Mouse (Mus musculus) hindbrain, embryonic 10.5 days (tissue): ENCODE data around the gene Kif11. TPM values are rescaled to one million over a fixed set of nuclear protein-coding genes. Genes with fewer than 3 reads are reported as not detected.

ENCODE experiments used
- DNase-seq: peaks from one replicate; pipeline ENCODE4 v3.0.0-alpha.2; 2017; ENCODE audit warnings: low spot score
- H3K27ac ChIP-seq: fragments of 300-500 bp; sonication (generic); 2 replicates; pipeline ENCODE4 v1.5.1; 2016; ENCODE audit warnings: mild to moderate bottlenecking, moderate library complexity
- H3K27me3 ChIP-seq: fragments of 300-500 bp; sonication (generic); 2 replicates; pipeline ENCODE4 v1.6.1; 2016; ENCODE audit warnings: mild to moderate bottlenecking; ENCODE audit not compliant: poor library complexity, insufficient read depth, severe bottlenecking
- H3K36me3 ChIP-seq: fragments of 300-500 bp; sonication (generic); 2 replicates; pipeline ENCODE4 v1.6.1; 2016; ENCODE audit warnings: mild to moderate bottlenecking, moderate library complexity
- H3K4me1 ChIP-seq: fragments of 300-500 bp; sonication (generic); replicated peaks from 2 replicates; pipeline ENCODE4 v1.6.1; 2016; ENCODE audit warnings: mild to moderate bottlenecking
- H3K4me3 ChIP-seq: fragments of 300-500 bp; sonication (generic); 2 replicates; pipeline ENCODE4 v1.5.1; 2016; ENCODE audit warnings: mild to moderate bottlenecking, moderate library complexity
- H3K9me3 ChIP-seq: fragments of 300-500 bp; sonication (generic); 2 replicates; pipeline ENCODE4 v1.6.1; 2016; ENCODE audit warnings: mild to moderate bottlenecking, moderate library complexity
- WGBS: fragments of 180-500 bp; shearing (Covaris S2); methylation state at CpG from one replicate; pipeline ENCODE4 v1.1.7; 2016; 5-methylcytosine and 5-hydroxymethylcytosine counted together
- polyA plus RNA-seq: library from polyadenylated mRNA; unstranded; fragments of >200 nt; fragmentation: Nextera tagmentation; extraction: Ambion mirVana; gene quantifications from 2 replicates; pipeline ENCODE4 v1.2.1, GENCODE M21; 2016

Gene Kif11
- polyA plus RNA-seq, 1 experiment from 2014 or later: 60.1 TPM

GRCm38 (mm10) chr19:37391869-37392268, 15.7 kb downstream of the Kif11 start:
- WGBS: 97% methylated on average over 3 of the region's 3 CpGs
- no peak for DNase-seq
- Histone ChIP-seq H3K27me3 (no peaks in the 10 kb centered on the region), H3K36me3 (peaks cover 98% of the 10 kb centered on the region), H3K9me3 (no peaks in the 10 kb centered on the region), H3K27ac (no peak overlapping the region), H3K4me1 (no peaks in the 10 kb centered on the region), H3K4me3 (no peak overlapping the region)

GRCm38 (mm10) chr19:37396279-37396678, 20.1 kb downstream of the Kif11 start:
- Histone ChIP-seq H3K4me3 (no peak overlapping the region), H3K36me3 (peaks cover 99% of the 10 kb centered on the region), H3K4me1 (no peaks in the 10 kb centered on the region), H3K27ac (no peak overlapping the region), H3K9me3 (no peaks in the 10 kb centered on the region), H3K27me3 (no peaks in the 10 kb centered on the region)
- DNase-seq: no peak
- 94% methylated on average over 3 of the region's 3 CpGs for WGBS

GRCm38 (mm10) chr19:37400936-37401335, 24.7 kb downstream of the Kif11 start:
- WGBS: 81% methylated on average over 6 of the region's 6 CpGs
- no peak overlapping the region for H3K27ac ChIP-seq

GRCm38 (mm10) chr19:37418294-37418693, 42.1 kb downstream of the Kif11 start:
- WGBS: 94% methylated on average over 4 of the region's 4 CpGs
- Histone ChIP-seq H3K27me3 (no peaks in the 10 kb centered on the region), H3K4me1 (no peaks in the 10 kb centered on the region), H3K4me3 (no peak overlapping the region), H3K36me3 (peaks cover 97% of the 10 kb centered on the region), H3K9me3 (no peaks in the 10 kb centered on the region), H3K27ac (no peak overlapping the region)
- no peak for DNase-seq

More at GRCm38 (mm10) chr19:37400936-37401335, 24.7 kb downstream of the Kif11 start:
- H3K36me3 ChIP-seq: peaks cover 100% of the 10 kb centered on the region
- H3K4me3 ChIP-seq: no peak overlapping the region
- no peak for DNase-seq
- no peaks in the 10 kb centered on the region for H3K9me3 ChIP-seq
- H3K27me3 ChIP-seq: no peaks in the 10 kb centered on the region
- no peaks in the 10 kb centered on the region for H3K4me1 ChIP-seq

- DNase-seq: peak; percentile 36
- no peak overlapping the region for H3K27ac ChIP-seq
- no peak overlapping the region for H3K4me3 ChIP-seq
- 61% methylated on average over 3 of the region's 3 CpGs for WGBS
- H3K36me3 ChIP-seq: peaks cover 91% of the 10 kb centered on the region
- no peaks in the 10 kb centered on the region for H3K4me1 ChIP-seq
- no peaks in the 10 kb centered on the region for H3K9me3 ChIP-seq
- H3K27me3 ChIP-seq: no peaks in the 10 kb centered on the region
These were observed 43.4 kb downstream of the Kif11 start for GRCm38 (mm10) chr19:37419613-37420012.

GRCm38 (mm10) chr19:37428589-37428988, 52.4 kb downstream of the Kif11 start:
- no peak overlapping the region for H3K27ac ChIP-seq
- H3K4me1 ChIP-seq: no peaks in the 10 kb centered on the region
- peaks cover 34% of the 10 kb centered on the region for H3K27me3 ChIP-seq
- no peaks in the 10 kb centered on the region for H3K9me3 ChIP-seq
- no peak overlapping the region for H3K4me3 ChIP-seq
- no peak for DNase-seq
- H3K36me3 ChIP-seq: peaks cover 7% of the 10 kb centered on the region
- WGBS: 86% methylated on average over 5 of the region's 5 CpGs

GRCm38 (mm10) chr19:37431139-37431756, 55.0 kb downstream of the Kif11 start:
- DNase-seq: no peak
- H3K36me3 ChIP-seq: no peaks in the 10 kb centered on the region
- H3K27ac ChIP-seq: no peak overlapping the region
- peaks cover 18% of the 10 kb centered on the region for H3K4me1 ChIP-seq
- peaks cover 61% of the 10 kb centered on the region for H3K27me3 ChIP-seq
- no peak overlapping the region for H3K4me3 ChIP-seq
- 89% methylated on average over 11 of the region's 11 CpGs for WGBS
- H3K9me3 ChIP-seq: no peaks in the 10 kb centered on the region

- no peak for DNase-seq
- H3K36me3 ChIP-seq: no peaks in the 10 kb centered on the region
- no peak overlapping the region for H3K27ac ChIP-seq
- no peaks in the 10 kb centered on the region for H3K9me3 ChIP-seq
- H3K4me1 ChIP-seq: peaks cover 18% of the 10 kb centered on the region
- H3K27me3 ChIP-seq: peaks cover 79% of the 10 kb centered on the region
- 16% methylated on average over 16 of the region's 16 CpGs for WGBS
- no peak overlapping the region for H3K4me3 ChIP-seq
These were observed 56.8 kb downstream of the Kif11 start for GRCm38 (mm10) chr19:37432868-37433570.

GRCm38 (mm10) chr19:37433895-37434262, 57.7 kb downstream of the Kif11 start:
- no peaks in the 10 kb centered on the region for H3K9me3 ChIP-seq
- H3K36me3 ChIP-seq: no peaks in the 10 kb centered on the region
- H3K27ac ChIP-seq: no peak overlapping the region
- H3K4me1 ChIP-seq: peaks cover 18% of the 10 kb centered on the region
- peaks cover 87% of the 10 kb centered on the region for H3K27me3 ChIP-seq
- WGBS: under 1% methylated on average over 14 of the region's 14 CpGs
- DNase-seq: peak; percentile 44
- peak overlapping the region; percentile 52 for H3K4me3 ChIP-seq

GRCm38 (mm10) chr19:37434263-37434951, 58.2 kb downstream of the Kif11 start, which contains the start of gene Hhex:
Gene Hhex (plus strand): TSS chr19:37434810.
- Histone ChIP-seq H3K4me3 (peak within 1 kb of the TSS; percentile 52), H3K36me3 (no peaks in the 10 kb centered on the region), H3K27me3 (peaks cover 93% of the 10 kb centered on the region), H3K9me3 (no peaks in the 10 kb centered on the region), H3K27ac (peak within 1 kb of the TSS; percentile 67), H3K4me1 (peaks cover 18% of the 10 kb centered on the region)
- under 1% methylated on average over 79 of the region's 79 CpGs for WGBS
- DNase-seq: peak; percentile 66

- H3K4me1 ChIP-seq: peaks cover 18% of the 10 kb centered on the region
- peak overlapping the region; percentile 67 for H3K27ac ChIP-seq
- DNase-seq: peak; percentile 58
- H3K4me3 ChIP-seq: peak overlapping the region; percentile 52
- no peaks in the 10 kb centered on the region for H3K9me3 ChIP-seq
- peaks cover 100% of the 10 kb centered on the region for H3K27me3 ChIP-seq
- no peaks in the 10 kb centered on the region for H3K36me3 ChIP-seq
- under 1% methylated on average over 77 of the region's 77 CpGs for WGBS
These were observed 59.0 kb downstream of the Kif11 start for GRCm38 (mm10) chr19:37435041-37435852.

- Histone ChIP-seq H3K27me3 (peaks cover 98% of the 10 kb centered on the region), H3K27ac (no peak overlapping the region), H3K9me3 (no peaks in the 10 kb centered on the region), H3K4me1 (peaks cover 18% of the 10 kb centered on the region), H3K36me3 (no peaks in the 10 kb centered on the region), H3K4me3 (peak overlapping the region; percentile 5; the same call in 1 of the 2 replicates)
- DNase-seq: no peak
- 4% methylated on average over 10 of the region's 10 CpGs for WGBS
These were observed 59.6 kb downstream of the Kif11 start for GRCm38 (mm10) chr19:37435853-37436174.
